Mouse (Mus musculus) megakaryocyte, embryonic 14.5 days (primary cell): Measurements from ENCODE around the gene Cmc2. TPM values are rescaled to one million over a fixed set of nuclear protein-coding genes. Genes with fewer than 3 reads are reported as not detected.

Experiments used
- H3K27me3 ChIP-seq: replicated peaks from 2 replicates; pipeline ENCODE3; 2012; ENCODE audit warnings: inconsistent platforms
- H3K36me3 ChIP-seq: replicated peaks from 2 replicates; pipeline ENCODE3; 2012; ENCODE audit warnings: low read length, inconsistent platforms, mixed read lengths
- H3K4me1 ChIP-seq: 2 replicates; pipeline ENCODE4 v1.6.1; 2012; ENCODE audit warnings: inconsistent platforms
- H3K4me3 ChIP-seq: replicated peaks from 2 replicates; pipeline ENCODE3; 2012; ENCODE audit warnings: moderate library complexity, mild to moderate bottlenecking, inconsistent platforms
- H3K9me3 ChIP-seq: 2 replicates; pipeline ENCODE4 v1.6.1; 2012; ENCODE audit warnings: inconsistent platforms
- FLI1 ChIP-seq: IDR thresholded peaks from 2 replicates; pipeline ENCODE4 v1.6.1; 2012; ENCODE audit warnings: low read length, inconsistent platforms, mixed read lengths
- GATA1 ChIP-seq: IDR thresholded peaks from 3 replicates; pipeline ENCODE4 v1.6.1; 2012; ENCODE audit warnings: mixed read lengths, low read length, inconsistent platforms, borderline replicate concordance
- polyA plus RNA-seq: library from polyadenylated mRNA; stranded (reverse); fragments of >175 nt; gene quantifications from 2 replicates; pipeline ENCODE4 v1.2.3, GENCODE M21; 2012; ENCODE audit warnings: low replicate concordance; ENCODE audit not compliant: insufficient read depth

Gene Cmc2
- polyA plus RNA-seq, 1 experiment: 36.1 TPM

- no peaks in the 10 kb centered on the region for H3K36me3 ChIP-seq
- H3K27me3 ChIP-seq: peaks cover 8% of the 10 kb centered on the region
- TF ChIP-seq FLI1: no peak
- no peak for TF ChIP-seq GATA1
- H3K9me3 ChIP-seq: peaks cover 7% of the 10 kb centered on the region
- H3K4me3 ChIP-seq: no peak overlapping the region
- H3K4me1 ChIP-seq: peaks cover 4% of the 10 kb centered on the region; the same call in 1 of the 2 replicates
These were observed 45.3 kb downstream of the Cmc2 start for GRCm38 (mm10) chr8:116875798-116876450.

GRCm38 (mm10) chr8:116873986-116874385, 47.3 kb downstream of the Cmc2 start:
- Histone ChIP-seq H3K4me3 (no peak overlapping the region), H3K9me3 (peaks cover 7% of the 10 kb centered on the region), H3K27me3 (peaks cover 9% of the 10 kb centered on the region), H3K36me3 (no peaks in the 10 kb centered on the region), H3K4me1 (peaks cover 4% of the 10 kb centered on the region; the same call in 1 of the 2 replicates)
- TF ChIP-seq GATA1 (no peak), FLI1 (no peak)

GRCm38 (mm10) chr8:116873586-116873985, 47.7 kb downstream of the Cmc2 start:
- no peak overlapping the region for H3K4me3 ChIP-seq
- TF ChIP-seq FLI1 (no peak), GATA1 (no peak)

GRCm38 (mm10) chr8:116872761-116873342, 48.4 kb downstream of the Cmc2 start:
- Histone ChIP-seq H3K36me3 (no peaks in the 10 kb centered on the region), H3K4me3 (no peak overlapping the region), H3K9me3 (peaks cover 7% of the 10 kb centered on the region), H3K27me3 (peaks cover 9% of the 10 kb centered on the region), H3K4me1 (peaks cover 4% of the 10 kb centered on the region; the same call in 1 of the 2 replicates)
- TF ChIP-seq FLI1 (no peak), GATA1 (no peak)

More at GRCm38 (mm10) chr8:116873586-116873985, 47.7 kb downstream of the Cmc2 start:
- Histone ChIP-seq H3K4me1 (peaks cover 4% of the 10 kb centered on the region; the same call in 1 of the 2 replicates), H3K9me3 (peaks cover 7% of the 10 kb centered on the region), H3K36me3 (no peaks in the 10 kb centered on the region), H3K27me3 (peaks cover 9% of the 10 kb centered on the region)

DNA sequence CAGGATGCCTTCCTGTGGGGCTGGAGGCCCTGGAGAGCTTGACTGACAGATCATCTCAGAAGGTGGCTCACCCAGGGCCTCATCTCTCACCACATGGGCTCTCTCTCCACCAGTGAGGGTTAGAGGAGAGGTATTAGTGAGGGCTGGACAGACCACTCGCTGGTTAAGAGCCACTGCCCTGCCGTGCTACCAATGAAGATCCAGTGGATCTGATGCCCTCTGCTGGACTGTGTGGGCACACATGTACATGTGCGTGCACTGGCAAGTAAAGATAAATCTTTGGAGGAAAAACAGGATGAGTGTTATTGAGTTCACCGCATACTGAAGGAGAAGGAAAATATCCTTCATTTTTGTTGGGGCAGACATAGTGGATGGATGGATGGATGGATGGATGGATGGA, 52.6 kb downstream of the Cmc2 start:
- H3K4me1 ChIP-seq: peaks cover 11% of the 10 kb centered on the region
- no peaks in the 10 kb centered on the region for H3K9me3 ChIP-seq
- H3K4me3 ChIP-seq: no peak overlapping the region
- H3K36me3 ChIP-seq: no peaks in the 10 kb centered on the region
- peaks cover 24% of the 10 kb centered on the region for H3K27me3 ChIP-seq
- no peak for TF ChIP-seq GATA1
- TF ChIP-seq FLI1: no peak

- no peak overlapping the region for H3K4me3 ChIP-seq
- TF ChIP-seq FLI1 (no peak), GATA1 (no peak)
- H3K9me3 ChIP-seq: no peaks in the 10 kb centered on the region
- H3K4me1 ChIP-seq: peaks cover 17% of the 10 kb centered on the region
- H3K36me3 ChIP-seq: no peaks in the 10 kb centered on the region
- peaks cover 33% of the 10 kb centered on the region for H3K27me3 ChIP-seq
These were observed 53.9 kb downstream of the Cmc2 start for GRCm38 (mm10) chr8:116867321-116867720.

GRCm38 (mm10) chr8:116866118-116866903, 54.9 kb downstream of the Cmc2 start:
- TF ChIP-seq GATA1 (no peak), FLI1 (no peak)
- Histone ChIP-seq H3K36me3 (no peaks in the 10 kb centered on the region), H3K27me3 (peaks cover 34% of the 10 kb centered on the region), H3K4me3 (no peak overlapping the region), H3K9me3 (no peaks in the 10 kb centered on the region), H3K4me1 (peaks cover 13% of the 10 kb centered on the region)

DNA sequence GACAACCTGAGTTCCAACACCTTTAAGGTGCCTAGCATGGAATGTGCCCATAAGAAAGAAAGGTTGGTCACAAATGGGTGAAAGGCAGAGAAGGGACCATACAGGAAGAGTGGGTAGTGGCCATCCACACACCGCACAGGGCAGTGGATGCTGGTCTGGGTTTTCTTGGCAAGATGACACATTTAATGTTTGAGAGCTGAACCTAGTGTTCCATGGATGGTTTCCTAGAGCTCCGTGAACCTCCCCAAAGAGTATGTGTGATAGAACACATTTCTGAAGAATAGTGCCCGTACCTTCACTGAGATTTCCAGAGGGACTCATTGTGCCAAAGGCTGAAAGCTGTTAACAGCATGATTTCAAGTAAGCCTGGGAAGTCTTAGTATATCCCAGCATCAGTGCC, 56.7 kb downstream of the Cmc2 start:
- H3K4me3 ChIP-seq: no peak overlapping the region
- no peaks in the 10 kb centered on the region for H3K36me3 ChIP-seq
- TF ChIP-seq GATA1 (no peak), FLI1 (no peak)
- peaks cover 6% of the 10 kb centered on the region for H3K9me3 ChIP-seq
- peaks cover 36% of the 10 kb centered on the region for H3K27me3 ChIP-seq
- peaks cover 13% of the 10 kb centered on the region for H3K4me1 ChIP-seq

DNA sequence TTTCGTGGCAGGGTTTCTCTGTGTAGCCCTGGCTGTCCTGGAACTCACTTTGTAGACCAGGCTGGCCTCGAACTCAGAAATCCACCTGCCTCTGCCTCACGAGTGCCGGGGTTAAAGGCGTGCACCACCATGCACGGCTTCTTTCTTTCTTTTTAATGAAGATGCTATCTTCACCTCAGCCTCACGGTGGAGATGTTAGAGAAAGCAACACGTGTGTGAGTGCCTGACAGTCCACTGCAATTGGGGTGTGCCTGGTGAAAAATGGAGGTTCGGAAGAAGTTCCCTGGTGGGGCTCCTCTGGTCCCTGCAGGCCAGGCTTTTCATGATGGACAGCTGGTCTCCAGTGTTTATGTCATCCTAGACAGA, 57.2 kb downstream of the Cmc2 start:
- TF ChIP-seq FLI1: no peak
- TF ChIP-seq GATA1: no peak
- peaks cover 9% of the 10 kb centered on the region for H3K9me3 ChIP-seq
- H3K4me1 ChIP-seq: peaks cover 13% of the 10 kb centered on the region
- peaks cover 36% of the 10 kb centered on the region for H3K27me3 ChIP-seq
- no peaks in the 10 kb centered on the region for H3K36me3 ChIP-seq
- H3K4me3 ChIP-seq: no peak overlapping the region

DNA sequence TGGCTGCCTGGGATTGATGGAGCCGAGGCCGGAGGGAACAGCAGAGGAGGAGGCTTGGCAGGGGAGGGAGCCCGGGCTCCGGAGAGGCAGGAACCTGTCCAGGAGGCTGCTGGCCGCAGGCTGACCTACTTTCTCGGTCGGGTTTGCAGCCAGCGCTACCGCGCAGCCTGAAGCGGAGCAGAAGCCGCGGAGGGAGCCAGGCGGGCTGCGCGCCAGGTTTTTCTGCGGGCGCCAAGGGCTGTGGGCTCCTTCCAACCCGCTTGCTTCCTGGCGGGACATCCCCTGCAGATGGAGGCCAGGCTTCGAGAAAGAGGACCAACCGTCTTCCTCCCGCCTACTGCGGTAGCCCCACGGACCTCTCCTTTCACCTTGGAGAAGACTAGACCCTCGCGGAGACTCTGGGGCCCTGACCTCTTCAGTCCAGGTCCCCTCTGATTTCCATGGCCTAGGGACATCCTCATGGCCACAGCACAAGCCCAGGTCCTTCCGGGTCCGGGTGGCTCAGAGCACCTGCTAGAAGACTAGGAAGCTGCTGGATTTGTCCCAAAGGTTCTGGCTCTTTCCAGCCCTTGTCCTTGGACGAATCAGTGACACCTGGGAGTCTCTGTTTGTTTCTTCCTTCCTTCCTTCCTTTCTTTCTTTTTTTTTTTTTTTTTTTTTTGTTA, 57.8 kb downstream of the Cmc2 start:
- peak overlapping the region; percentile 84 for H3K4me3 ChIP-seq
- H3K4me1 ChIP-seq: peaks cover 13% of the 10 kb centered on the region
- H3K27me3 ChIP-seq: peaks cover 36% of the 10 kb centered on the region
- peaks cover 14% of the 10 kb centered on the region for H3K9me3 ChIP-seq
- no peaks in the 10 kb centered on the region for H3K36me3 ChIP-seq
- no peak for TF ChIP-seq FLI1
- no peak for TF ChIP-seq GATA1
